Mouse (Mus musculus) olfactory bulb, adult 2 months (tissue): ENCODE data around the gene Meis2.

Source experiments
- CTCF ChIP-seq: fragments of 200-500 bp; IDR thresholded peaks from 2 replicates; pipeline ENCODE4 v1.5.1; 2012; ENCODE audit warnings: low read depth, mild to moderate bottlenecking, low read length, moderate library complexity; ENCODE audit not compliant: insufficient read depth
- POLR2A ChIP-seq: fragments of 200-500 bp; IDR thresholded peaks from 2 replicates; pipeline ENCODE4 v1.6.1; 2012; ENCODE audit warnings: mild to moderate bottlenecking, low read depth, low read length, moderate library complexity; ENCODE audit not compliant: insufficient read depth

GRCm38 (mm10) chr2:115890715-115891114 is 174.9 kb downstream of the Meis2 start:
- TF ChIP-seq POLR2A (no peak), CTCF (no peak)
